25 mouse cellular contexts compared by ENCODE assay signal in genomic region chr19:28655166-28655565, GRCm38 (mm10). TPM values are rescaled to one million over a fixed set of nuclear protein-coding genes. Genes with fewer than 3 reads are reported as not detected.
DNase-seq lines count a peak whose midpoint lies in the region; ATAC-seq and TF ChIP-seq lines count a peak whose summit lies in the region.
"Had no signal": no experiment of that assay in that cellular context is flagged by ENCODE, and none has a peak within 500 bp of the region (broad histone marks: within the 10 kb centered on the region; RNA-seq: fewer than 3 reads in every experiment).

No protein-coding gene starts in this region.

- no peak overlapping the region for H3K4me2 ChIP-seq in intestine, embryonic 14.5 days (ENCODE audit: low read length)
- H3K4me2 ChIP-seq in intestine, postnatal 0 days (replicated peaks; ENCODE audit: low read depth), result no peak overlapping the region
- H3K4me2 ChIP-seq in kidney, embryonic 15.5 days, result no peak overlapping the region
- no peak overlapping the region for H3K4me2 ChIP-seq in kidney, embryonic 14.5 days (replicated peaks; ENCODE audit: low read depth, low read length)
- no peak overlapping the region for H3K4me2 ChIP-seq in hindbrain, embryonic 11.5 days (replicated peaks; ENCODE audit: low read depth, low read length)
- H3K4me2 ChIP-seq: embryonic facial prominence, embryonic 13.5 days; forebrain, embryonic 12.5 days; forebrain, embryonic 15.5 days; heart, embryonic 11.5 days; hindbrain, embryonic 13.5 days had no signal

- no peak for ATAC-seq in intestine, embryonic 14.5 days (replicated peaks; ENCODE audit: low FRiP score, low TSS enrichment, low read depth)
- ATAC-seq in intestine, postnatal 0 days, result no peak
- ATAC-seq in kidney, embryonic 15.5 days (replicated peaks; ENCODE audit: low FRiP score), result 0 out of 2 replicates have a peak, but pooled peaks have one; percentile 15
- ATAC-seq in kidney, embryonic 14.5 days (ENCODE audit: low FRiP score, low TSS enrichment), result no peak
- no peak for ATAC-seq in hindbrain, embryonic 11.5 days (ENCODE audit: low FRiP score)
- ATAC-seq: forebrain, embryonic 15.5 days; hindbrain, embryonic 16.5 days; Patski had no signal

- H3K4me3 ChIP-seq in intestine, embryonic 14.5 days (ENCODE audit: low read depth, low read length), result no peak overlapping the region
- no peak overlapping the region for H3K4me3 ChIP-seq in intestine, postnatal 0 days (ENCODE audit: low read depth, low read length)
- no peak overlapping the region for H3K4me3 ChIP-seq in kidney, embryonic 15.5 days (replicated peaks)
- H3K4me3 ChIP-seq in kidney, embryonic 14.5 days (ENCODE audit: low read length), result no peak overlapping the region
- H3K4me3 ChIP-seq in hindbrain, embryonic 11.5 days (ENCODE audit: low read depth, low read length), result no peak overlapping the region
- H3K4me3 ChIP-seq: embryonic facial prominence, embryonic 13.5 days; erythroblast, embryonic 14.5 days; forebrain, embryonic 12.5 days; forebrain, embryonic 15.5 days; heart, adult 2 months; hindbrain, embryonic 13.5 days had no signal

- no peak overlapping the region for H3K27ac ChIP-seq in intestine, embryonic 14.5 days (ENCODE audit: low read depth)
- no peak overlapping the region for H3K27ac ChIP-seq in intestine, postnatal 0 days (ENCODE audit: low read depth, low read length)
- peak overlapping the region; percentile 33 for H3K27ac ChIP-seq in kidney, embryonic 15.5 days
- no peak overlapping the region for H3K27ac ChIP-seq in kidney, embryonic 14.5 days (ENCODE audit: low read depth, low read length)
- no peak overlapping the region for H3K27ac ChIP-seq in hindbrain, embryonic 11.5 days (ENCODE audit: low read depth, low read length)
- H3K27ac ChIP-seq: embryonic facial prominence, embryonic 13.5 days; forebrain, embryonic 12.5 days; forebrain, embryonic 15.5 days; heart, adult 2 months; hindbrain, embryonic 13.5 days had no signal

- 82% methylated on average over 7 of the region's 7 CpGs for WGBS in intestine, embryonic 14.5 days
- WGBS in intestine, postnatal 0 days, result 78% methylated on average over 7 of the region's 7 CpGs
- 56% methylated on average over 7 of the region's 7 CpGs for WGBS in kidney, embryonic 15.5 days
- WGBS in kidney, embryonic 14.5 days, result 69% methylated on average over 7 of the region's 7 CpGs
- 79% methylated on average over 7 of the region's 7 CpGs for WGBS in hindbrain, embryonic 11.5 days

- H3K9ac ChIP-seq in intestine, embryonic 14.5 days (ENCODE audit: low read length), result no peak overlapping the region
- no peak overlapping the region for H3K9ac ChIP-seq in intestine, postnatal 0 days (ENCODE audit: low read depth, low read length)
- no peak overlapping the region for H3K9ac ChIP-seq in kidney, embryonic 15.5 days
- no peak overlapping the region for H3K9ac ChIP-seq in kidney, embryonic 14.5 days (ENCODE audit: low read depth, low read length)
- H3K9ac ChIP-seq in hindbrain, embryonic 11.5 days (ENCODE audit: low read depth, low read length), result no peak overlapping the region
- H3K9ac ChIP-seq: embryonic facial prominence, embryonic 13.5 days; forebrain, embryonic 12.5 days; forebrain, embryonic 15.5 days; hindbrain, embryonic 13.5 days had no signal

- H3K36me3 ChIP-seq in intestine, embryonic 14.5 days (ENCODE audit: control insufficient read depth, insufficient read depth, low read length), result no peaks in the 10 kb centered on the region
- H3K36me3 ChIP-seq in intestine, postnatal 0 days (ENCODE audit: control insufficient read depth, insufficient read depth), result no peaks in the 10 kb centered on the region
- no peaks in the 10 kb centered on the region for H3K36me3 ChIP-seq in kidney, embryonic 15.5 days
- no peaks in the 10 kb centered on the region for H3K36me3 ChIP-seq in kidney, embryonic 14.5 days (ENCODE audit: control insufficient read depth, insufficient read depth, low read length)
- no peaks in the 10 kb centered on the region for H3K36me3 ChIP-seq in hindbrain, embryonic 11.5 days (ENCODE audit: control insufficient read depth, insufficient read depth, low read length)
- H3K36me3 ChIP-seq: forebrain, embryonic 12.5 days; forebrain, embryonic 15.5 days; G1E; hindbrain, embryonic 13.5 days had no signal

- H3K9me3 ChIP-seq in intestine, embryonic 14.5 days (ENCODE audit: control insufficient read depth, low read length), result no peaks in the 10 kb centered on the region
- no peaks in the 10 kb centered on the region for H3K9me3 ChIP-seq in intestine, postnatal 0 days (ENCODE audit: control insufficient read depth)
- no peaks in the 10 kb centered on the region for H3K9me3 ChIP-seq in kidney, embryonic 15.5 days (replicated peaks)
- no peaks in the 10 kb centered on the region for H3K9me3 ChIP-seq in kidney, embryonic 14.5 days (ENCODE audit: control insufficient read depth, low read length)
- H3K9me3 ChIP-seq in hindbrain, embryonic 11.5 days (ENCODE audit: control insufficient read depth, low read length), result no peaks in the 10 kb centered on the region
- H3K9me3 ChIP-seq: embryonic facial prominence, embryonic 13.5 days; forebrain, embryonic 12.5 days; forebrain, embryonic 15.5 days; G1E; hindbrain, embryonic 13.5 days had no signal

- no peaks in the 10 kb centered on the region for H3K27me3 ChIP-seq in intestine, embryonic 14.5 days (replicated peaks; ENCODE audit: control insufficient read depth, insufficient read depth, low read length)
- H3K27me3 ChIP-seq in intestine, postnatal 0 days (replicated peaks; ENCODE audit: control insufficient read depth, insufficient read depth, low read length), result no peaks in the 10 kb centered on the region
- H3K27me3 ChIP-seq in kidney, embryonic 15.5 days, result no peaks in the 10 kb centered on the region
- no peaks in the 10 kb centered on the region for H3K27me3 ChIP-seq in kidney, embryonic 14.5 days (ENCODE audit: control insufficient read depth, insufficient read depth, low read length)
- no peaks in the 10 kb centered on the region for H3K27me3 ChIP-seq in hindbrain, embryonic 11.5 days (ENCODE audit: control insufficient read depth, insufficient read depth, low read length)
- H3K27me3 ChIP-seq: CH12.LX; embryonic facial prominence, embryonic 13.5 days; forebrain, embryonic 15.5 days; Patski had no signal

- H3K4me1 ChIP-seq in intestine, embryonic 14.5 days (replicated peaks; ENCODE audit: control insufficient read depth, insufficient read depth, low read length), result no peaks in the 10 kb centered on the region
- H3K4me1 ChIP-seq in intestine, postnatal 0 days (replicated peaks; ENCODE audit: control insufficient read depth, insufficient read depth, low read length), result no peaks in the 10 kb centered on the region
- H3K4me1 ChIP-seq in kidney, embryonic 15.5 days, result peaks cover 42% of the 10 kb centered on the region
- H3K4me1 ChIP-seq in kidney, embryonic 14.5 days (ENCODE audit: control insufficient read depth, insufficient read depth, low read length), result peaks cover 23% of the 10 kb centered on the region; the same call in 1 of the 2 replicates
- H3K4me1 ChIP-seq in hindbrain, embryonic 11.5 days (replicated peaks; ENCODE audit: control insufficient read depth, insufficient read depth, low read length), result no peaks in the 10 kb centered on the region
- H3K4me1 ChIP-seq: forebrain, embryonic 15.5 days had no signal

- DNase-seq in intestine, embryonic 14.5 days (ENCODE audit: low spot score), result peak; percentile 27
- DNase-seq in testis, postnatal 10 days (ENCODE audit: low spot score), result peak; percentile 33
- DNase-seq in testis, postnatal 14 days (ENCODE audit: low spot score), result no peak
- DNase-seq in hindbrain, embryonic 11.5 days (ENCODE audit: low spot score), result no peak
- DNase-seq: adrenal gland, postnatal 10 days; adrenal gland, postnatal 36 days; B cell, adult 2 months; cerebellum, adult 18-20 months; cerebellum, adult 9-10 months; cerebellum, postnatal 25 days; gastrocnemius, postnatal 25 days; heart, adult 2 months had no signal

- no peak for TF ChIP-seq CTCF in intestine, postnatal 0 days (IDR thresholded peaks at IDR 0.05; ENCODE audit: low read depth)

RNA-seq across cellular contexts. Expression of gene Glis3, which starts 24.7 kb away (rescaled TPM):
- polyA plus RNA-seq in intestine, embryonic 14.5 days (2014; fragmentation: Nextera tagmentation; extraction: Ambion mirVana), result 1.9 and 2.1 TPM in 2 replicates
- 0.59 and 0.86 TPM in 2 replicates for polyA plus RNA-seq in intestine, postnatal 0 days (2015; fragmentation: Nextera tagmentation; extraction: Ambion mirVana)
- 8.4 and 9.2 TPM in 2 replicates for polyA plus RNA-seq in kidney, embryonic 15.5 days (2015; fragmentation: Nextera tagmentation; extraction: Ambion mirVana)
- polyA plus RNA-seq in kidney, embryonic 14.5 days (2014; fragmentation: Nextera tagmentation; extraction: Ambion mirVana), result 7.1 and 7.9 TPM in 2 replicates
- polyA plus RNA-seq in hindbrain, embryonic 11.5 days (2014; fragmentation: Nextera tagmentation; extraction: Ambion mirVana), result 2.3 and 2.9 TPM in 2 replicates
- polyA plus RNA-seq: G1E had no signal

Comparison
In these comparisons a context has a peak if more than half of its experiments do, and no peak if none do; other contexts are left out.
1. DNase-seq: peak in intestine, embryonic 14.5 days (single experiment) and testis, postnatal 10 days (single experiment); none in testis, postnatal 14 days (single experiment) and hindbrain, embryonic 11.5 days (single experiment).